Mouse (Mus musculus) kidney, embryonic 16.5 days (tissue): ENCODE measurements around the gene Reln. TPM values are rescaled to one million over a fixed set of nuclear protein-coding genes. Genes with fewer than 3 reads are reported as not detected.
A peak's percentile ranks its signal among the peaks of the same experiment; 100 is the strongest.

Experiments
- ATAC-seq: fragments of 200-750 bp; cut with Nextera tagmentation; 2 replicates; pipeline ENCODE4 v1.8.0; 2017; ENCODE audit warnings: moderate TSS enrichment; ENCODE audit not compliant: low FRiP score, low TSS enrichment
- H3K27ac ChIP-seq: fragments of 300-500 bp; sonication (generic); 2 replicates; pipeline ENCODE4 v1.5.1; 2014; ENCODE audit warnings: low read length
- H3K27me3 ChIP-seq: fragments of 300-500 bp; sonication (generic); 2 replicates; pipeline ENCODE4 v1.6.1; 2014; ENCODE audit warnings: low read length, control low read depth, mixed read lengths; ENCODE audit not compliant: insufficient read depth
- H3K36me3 ChIP-seq: fragments of 300-500 bp; sonication (generic); 2 replicates; pipeline ENCODE4 v1.6.1; 2014; ENCODE audit warnings: low read length, control low read depth, mixed read lengths; ENCODE audit not compliant: insufficient read depth
- H3K4me1 ChIP-seq: fragments of 300-500 bp; sonication (generic); 2 replicates; pipeline ENCODE4 v1.6.1; 2014; ENCODE audit warnings: low read length, control low read depth, mixed read lengths; ENCODE audit not compliant: insufficient read depth
- H3K4me2 ChIP-seq: fragments of 300-500 bp; sonication (generic); replicated peaks from 2 replicates; pipeline ENCODE4 v1.6.1; 2014; ENCODE audit warnings: low read depth, low read length
- H3K4me3 ChIP-seq: fragments of 300-500 bp; sonication (generic); 2 replicates; pipeline ENCODE4 v1.5.1; 2014; ENCODE audit warnings: mild to moderate bottlenecking, low read length
- H3K9ac ChIP-seq: fragments of 300-500 bp; sonication (generic); replicated peaks from 2 replicates; pipeline ENCODE4 v1.6.1; 2014; ENCODE audit warnings: low read length
- H3K9me3 ChIP-seq: fragments of 300-500 bp; sonication (generic); 2 replicates; pipeline ENCODE4 v1.6.1; 2016; ENCODE audit warnings: low read length, control low read depth
- WGBS: fragments of 180-500 bp; shearing (Covaris S2); extraction: QIAGEN DNeasy Blood & Tissue Kit; methylation state at CpG from one replicate; pipeline ENCODE4 v1.1.7; 2014; 5-methylcytosine and 5-hydroxymethylcytosine counted together
- polyA plus RNA-seq: library from polyadenylated mRNA; unstranded; fragments of >200 nt; fragmentation: Nextera tagmentation; extraction: Ambion mirVana; gene quantifications from 2 replicates; pipeline ENCODE4 v1.2.1, GENCODE M21; 2015

Reln gene
- polyA plus RNA-seq, 1 experiment from 2014 or later = 15.9 TPM

DNA sequence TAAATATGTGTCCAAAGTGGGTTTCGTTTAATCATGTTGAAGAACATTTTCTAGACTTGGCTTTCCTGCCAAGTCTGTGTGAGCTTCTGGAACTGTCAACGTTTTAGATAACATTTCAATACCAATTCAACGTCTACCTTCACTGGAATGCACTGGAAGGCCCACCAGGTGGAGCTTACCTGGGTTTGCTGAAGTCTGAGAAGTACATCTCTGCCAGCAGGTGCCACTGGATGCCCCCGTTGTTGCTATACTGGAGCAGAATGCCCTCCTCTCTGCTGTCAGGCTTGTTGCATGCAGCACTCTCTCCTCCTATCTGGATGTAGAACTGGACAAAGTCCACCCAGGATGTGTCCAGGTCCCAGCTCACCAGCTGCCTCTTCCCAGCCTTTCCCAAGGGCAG lies 340.6 kb downstream of the Reln start:
- ATAC-seq = no peak
- 85% methylated on average over 4 of the region's 4 CpGs for WGBS
- no peak overlapping the region for H3K27ac ChIP-seq
- H3K36me3 ChIP-seq = no peaks in the 10 kb centered on the region
- no peaks in the 10 kb centered on the region for H3K27me3 ChIP-seq
- no peak overlapping the region for H3K9ac ChIP-seq
- no peak overlapping the region for H3K4me2 ChIP-seq
- H3K9me3 ChIP-seq = no peaks in the 10 kb centered on the region
- no peaks in the 10 kb centered on the region for H3K4me1 ChIP-seq
- H3K4me3 ChIP-seq = no peak overlapping the region

DNA sequence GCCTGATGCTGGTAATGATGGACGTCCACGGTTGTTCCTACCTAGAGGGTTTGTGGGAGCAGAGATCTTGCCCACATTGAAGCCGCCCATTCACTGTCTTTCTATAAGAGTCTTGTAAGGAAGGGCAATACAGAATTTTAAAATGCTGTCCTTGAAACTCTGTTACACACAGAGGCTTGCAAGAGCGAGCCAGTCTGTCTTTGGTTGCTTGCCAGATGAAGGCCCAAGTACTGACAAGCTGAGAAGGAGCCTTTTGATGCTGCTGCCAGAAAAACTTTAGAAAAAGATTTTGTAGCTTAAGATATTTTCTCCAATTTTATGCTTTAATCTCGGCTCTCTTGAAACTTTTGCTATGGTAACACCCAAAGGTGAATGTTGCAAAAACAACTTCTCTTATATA lies 356.8 kb downstream of the Reln start:
- H3K27me3 ChIP-seq = no peaks in the 10 kb centered on the region
- H3K4me1 ChIP-seq = no peaks in the 10 kb centered on the region
- H3K4me2 ChIP-seq = no peak overlapping the region
- no peak overlapping the region for H3K4me3 ChIP-seq
- H3K9ac ChIP-seq = no peak overlapping the region
- peaks cover 11% of the 10 kb centered on the region for H3K9me3 ChIP-seq
- ATAC-seq = no peak
- H3K36me3 ChIP-seq = no peaks in the 10 kb centered on the region
- no peak overlapping the region for H3K27ac ChIP-seq
- 76% methylated on average over 5 of the region's 5 CpGs for WGBS

DNA sequence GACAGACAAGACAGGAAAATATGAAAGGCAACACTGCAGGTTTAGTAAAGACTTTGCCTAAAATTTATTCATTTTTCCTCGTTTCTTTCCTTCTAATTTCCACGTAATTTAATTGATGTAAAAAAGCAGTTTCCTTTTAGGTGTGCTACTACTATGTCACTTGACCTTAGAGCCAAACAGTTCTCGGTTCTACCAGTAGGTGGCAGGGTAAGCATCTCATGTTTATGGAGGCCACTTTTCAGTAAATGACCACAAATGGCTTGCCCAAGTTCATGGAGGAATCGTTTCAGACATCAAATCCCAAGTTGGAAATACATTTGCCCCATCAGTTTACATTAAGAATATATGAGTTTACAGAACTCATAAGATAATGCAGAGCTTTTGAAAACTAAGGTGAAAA lies 358.2 kb downstream of the Reln start:
- ATAC-seq = no peak
- H3K27me3 ChIP-seq = no peaks in the 10 kb centered on the region
- H3K36me3 ChIP-seq = no peaks in the 10 kb centered on the region
- WGBS = 61% methylated on average over 4 of the region's 4 CpGs
- no peak overlapping the region for H3K4me2 ChIP-seq
- no peak overlapping the region for H3K9ac ChIP-seq
- H3K9me3 ChIP-seq = peaks cover 11% of the 10 kb centered on the region
- H3K4me1 ChIP-seq = no peaks in the 10 kb centered on the region
- no peak overlapping the region for H3K27ac ChIP-seq
- no peak overlapping the region for H3K4me3 ChIP-seq

DNA sequence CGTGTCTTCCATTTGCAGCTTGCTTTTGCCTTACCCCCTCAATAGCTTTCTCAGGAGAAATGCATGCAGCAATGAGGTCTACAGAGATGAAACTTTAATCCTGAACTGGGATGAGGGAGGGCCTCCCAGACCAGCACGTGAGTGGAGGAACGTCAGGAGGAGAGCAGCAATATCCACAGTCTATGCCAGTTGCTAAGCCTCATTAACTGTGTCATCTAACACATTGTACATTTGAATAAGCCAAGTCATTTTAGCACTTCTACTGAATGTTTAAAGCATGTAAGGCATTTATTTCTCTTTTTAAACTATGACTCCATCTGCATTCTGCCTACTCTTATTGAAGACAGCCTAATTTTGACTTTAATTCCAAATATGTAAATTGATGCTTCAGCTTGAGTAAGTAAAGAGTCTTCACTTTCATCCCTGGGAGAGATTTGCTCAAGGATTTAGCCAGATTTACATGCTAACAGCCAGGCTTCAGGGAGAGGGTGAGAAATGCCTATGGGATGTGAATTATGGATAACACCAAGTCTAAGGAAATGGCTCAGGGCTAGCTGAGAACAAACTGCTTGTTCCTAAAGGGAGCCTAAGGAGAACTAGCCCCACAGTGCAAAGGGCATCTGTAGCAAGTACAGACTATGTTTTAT lies 361.4 kb downstream of the Reln start:
- Histone ChIP-seq H3K36me3 (no peaks in the 10 kb centered on the region), H3K9ac (no peak overlapping the region), H3K9me3 (no peaks in the 10 kb centered on the region), H3K27me3 (no peaks in the 10 kb centered on the region), H3K4me3 (no peak overlapping the region), H3K27ac (no peak overlapping the region), H3K4me2 (no peak overlapping the region), H3K4me1 (no peaks in the 10 kb centered on the region)
- ATAC-seq = no peak
- 46% methylated on average over 3 of the region's 3 CpGs for WGBS

DNA sequence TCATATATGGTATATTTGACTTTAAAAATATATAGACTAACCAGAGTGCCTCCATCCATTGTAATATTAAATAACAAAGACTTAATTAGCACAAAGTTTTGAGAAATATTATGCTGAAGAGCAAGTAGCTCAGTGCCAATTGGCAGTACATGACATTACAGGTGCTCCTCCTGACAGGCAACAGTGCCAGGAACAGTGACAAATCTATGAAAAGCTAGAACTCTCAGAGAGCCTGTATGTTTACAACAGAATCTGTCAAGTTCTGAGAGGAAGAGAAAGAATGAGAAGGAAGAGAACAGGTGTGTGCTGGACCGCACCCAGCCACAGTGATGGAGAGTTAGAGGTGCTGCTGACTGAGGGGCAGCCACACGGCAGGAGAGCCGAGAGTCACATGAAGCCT lies 363.3 kb downstream of the Reln start:
- Histone ChIP-seq H3K4me2 (no peak overlapping the region), H3K4me1 (no peaks in the 10 kb centered on the region), H3K9ac (no peak overlapping the region), H3K36me3 (no peaks in the 10 kb centered on the region), H3K27me3 (no peaks in the 10 kb centered on the region), H3K4me3 (no peak overlapping the region), H3K27ac (no peak overlapping the region), H3K9me3 (no peaks in the 10 kb centered on the region)
- no peak for ATAC-seq
- 84% methylated on average over 3 of the region's 3 CpGs for WGBS

DNA sequence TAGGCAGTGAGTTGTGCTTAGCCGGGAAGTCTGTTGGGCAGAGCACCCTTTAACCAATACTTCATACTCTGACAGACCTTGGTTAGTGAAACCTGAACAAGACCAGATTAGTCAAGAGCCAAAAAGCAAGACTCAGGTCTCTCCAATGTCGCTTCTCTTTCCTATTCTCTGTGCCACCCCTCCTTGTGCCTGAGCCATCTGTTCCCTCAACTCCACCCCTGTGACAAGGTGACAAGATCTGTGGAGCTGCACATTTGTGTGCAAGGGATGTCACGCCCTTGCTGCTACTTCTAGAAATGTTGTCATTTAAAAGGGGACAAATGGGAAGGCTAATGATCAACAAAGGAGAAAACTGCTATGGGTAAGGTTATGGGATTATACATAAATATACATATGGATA lies 364.0 kb downstream of the Reln start:
- no peaks in the 10 kb centered on the region for H3K4me1 ChIP-seq
- no peak for ATAC-seq
- H3K4me2 ChIP-seq = no peak overlapping the region
- WGBS = 52% methylated on average over 3 of the region's 3 CpGs
- no peaks in the 10 kb centered on the region for H3K27me3 ChIP-seq
- no peak overlapping the region for H3K9ac ChIP-seq
- no peaks in the 10 kb centered on the region for H3K9me3 ChIP-seq
- H3K4me3 ChIP-seq = no peak overlapping the region
- H3K36me3 ChIP-seq = no peaks in the 10 kb centered on the region
- H3K27ac ChIP-seq = no peak overlapping the region

DNA sequence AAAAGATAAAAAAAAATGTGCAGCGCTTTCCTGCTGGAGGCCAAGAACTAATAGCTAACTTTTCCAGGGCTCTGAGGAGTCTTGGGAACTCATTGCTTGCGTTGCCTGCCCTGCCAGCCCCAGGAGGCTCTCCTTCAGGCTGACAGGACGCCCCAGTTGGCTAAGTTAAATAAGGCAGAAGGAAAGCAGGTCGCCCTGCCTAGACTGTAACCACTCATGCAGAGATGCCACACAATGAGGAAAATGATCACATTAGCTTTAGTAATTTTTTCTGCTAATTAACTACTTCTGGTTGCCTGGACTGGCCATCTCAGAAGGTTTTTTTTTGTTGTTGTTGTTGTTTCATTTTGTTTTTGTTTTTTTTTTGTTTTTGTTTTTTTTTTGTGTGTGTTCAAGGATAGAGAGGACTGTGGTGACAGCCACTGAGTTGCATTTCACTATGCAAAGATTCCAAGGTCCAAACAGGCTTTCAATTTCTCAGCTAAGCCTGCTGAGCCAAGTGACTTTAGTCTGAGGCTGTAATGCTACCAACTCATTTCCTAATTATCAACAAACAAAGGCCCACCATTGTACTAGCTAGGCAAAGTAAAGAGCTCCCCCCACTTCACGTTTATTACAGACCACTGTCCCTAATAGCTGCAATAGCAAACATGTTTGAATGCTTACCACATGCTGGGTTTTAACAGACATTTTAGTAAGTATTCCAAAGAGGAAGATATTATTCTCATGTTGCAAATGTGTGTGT lies 371.1 kb downstream of the Reln start:
- Histone ChIP-seq H3K27me3 (no peaks in the 10 kb centered on the region), H3K27ac (no peak overlapping the region), H3K9ac (no peak overlapping the region), H3K9me3 (no peaks in the 10 kb centered on the region), H3K4me2 (no peak overlapping the region), H3K36me3 (no peaks in the 10 kb centered on the region), H3K4me3 (no peak overlapping the region), H3K4me1 (no peaks in the 10 kb centered on the region)
- no peak for ATAC-seq
- WGBS = 40% methylated on average over 5 of the region's 5 CpGs

DNA sequence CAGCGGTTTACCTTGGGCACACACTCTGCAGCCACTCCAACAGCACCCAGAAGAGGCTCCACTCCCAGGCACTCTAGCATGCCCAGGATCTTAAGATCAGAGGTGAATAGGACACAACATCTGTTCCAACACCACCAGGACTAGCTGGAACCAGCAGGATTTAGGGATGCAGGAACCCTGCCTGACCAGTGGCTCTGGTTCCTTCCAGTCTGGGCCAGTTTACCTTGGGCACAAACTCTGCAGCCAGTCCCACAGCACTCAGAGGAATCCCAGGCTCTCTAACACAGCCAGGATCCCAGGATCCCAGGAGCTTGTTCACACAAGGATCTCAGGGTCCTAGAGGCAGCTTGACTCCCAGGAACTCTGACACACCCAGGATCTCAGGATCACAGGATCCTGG lies 382.7 kb downstream of the Reln start:
- Histone ChIP-seq H3K36me3 (no peaks in the 10 kb centered on the region), H3K27me3 (no peaks in the 10 kb centered on the region), H3K4me2 (no peak overlapping the region), H3K4me1 (no peaks in the 10 kb centered on the region), H3K27ac (no peak overlapping the region), H3K4me3 (no peak overlapping the region), H3K9me3 (no peaks in the 10 kb centered on the region), H3K9ac (no peak overlapping the region)
- WGBS = 91% methylated on average over 1 of the region's 1 CpGs
- peak; percentile 59; the same call in 1 of the 2 replicates for ATAC-seq

DNA sequence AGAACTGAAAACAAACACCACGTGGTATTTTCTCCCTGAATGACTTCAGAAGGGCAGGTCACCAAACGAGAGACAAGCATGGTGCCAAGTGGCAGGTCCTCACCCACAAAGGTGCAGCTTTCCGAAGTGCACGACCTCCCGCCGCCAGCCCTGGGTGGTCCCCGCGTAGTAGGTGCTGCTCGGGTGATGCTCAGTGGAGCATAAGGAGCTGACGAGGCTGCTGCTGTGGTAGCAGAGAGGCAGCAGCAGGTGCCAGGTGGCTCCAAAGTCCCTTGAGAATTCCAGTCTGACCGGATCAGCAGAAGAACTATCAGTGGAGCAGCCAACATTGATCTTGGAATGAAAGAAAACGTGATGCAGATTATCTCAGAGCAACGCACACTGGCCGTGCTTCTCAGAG lies 384.4 kb downstream of the Reln start:
- H3K27ac ChIP-seq = 0 out of 2 replicates have a peak overlapping the region, but pooled peaks have one; percentile 43
- no peaks in the 10 kb centered on the region for H3K4me1 ChIP-seq
- no peaks in the 10 kb centered on the region for H3K36me3 ChIP-seq
- peak overlapping the region; percentile 26; the same call in 1 of the 2 replicates for H3K4me2 ChIP-seq
- no peaks in the 10 kb centered on the region for H3K9me3 ChIP-seq
- H3K4me3 ChIP-seq = no peak overlapping the region
- ATAC-seq = peak; percentile 81; the same call in 1 of the 2 replicates
- H3K9ac ChIP-seq = no peak overlapping the region
- 46% methylated on average over 14 of the region's 14 CpGs for WGBS
- H3K27me3 ChIP-seq = no peaks in the 10 kb centered on the region

DNA sequence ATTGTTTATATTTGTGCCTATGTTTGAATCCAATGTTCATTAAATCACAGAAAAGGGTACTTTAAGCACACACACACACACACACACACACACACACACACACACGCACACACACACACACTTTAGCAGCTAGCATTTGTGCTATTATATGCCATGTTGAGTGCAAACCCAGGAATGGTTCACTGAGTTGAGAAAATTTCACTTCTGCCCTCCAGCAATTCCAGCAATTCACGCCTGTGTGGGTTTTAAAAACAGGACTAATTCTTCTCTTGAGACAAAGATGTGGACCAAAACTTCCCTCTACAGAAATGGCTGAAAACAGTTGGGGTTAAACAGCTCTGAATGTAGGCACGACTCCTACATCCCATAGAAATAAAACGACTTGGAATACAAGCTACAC lies 386.9 kb downstream of the Reln start:
- ATAC-seq = no peak
- no peak overlapping the region for H3K9ac ChIP-seq
- H3K4me2 ChIP-seq = no peak overlapping the region
- no peaks in the 10 kb centered on the region for H3K4me1 ChIP-seq
- 66% methylated on average over 4 of the region's 4 CpGs for WGBS
- H3K27ac ChIP-seq = 0 out of 2 replicates have a peak overlapping the region, but pooled peaks have one; percentile 6
- H3K36me3 ChIP-seq = no peaks in the 10 kb centered on the region
- no peaks in the 10 kb centered on the region for H3K9me3 ChIP-seq
- no peaks in the 10 kb centered on the region for H3K27me3 ChIP-seq
- no peak overlapping the region for H3K4me3 ChIP-seq
